9 mouse cellular contexts compared by ENCODE assay signal in genomic region chr19:36696601-36697122, GRCm38 (mm10). TPM values are rescaled to one million over a fixed set of nuclear protein-coding genes. Genes with fewer than 3 reads are reported as not detected.
DNase-seq lines count a peak whose midpoint lies in the region; ATAC-seq lines count a peak whose summit lies in the region.
"Had no signal": no experiment of that assay in that cellular context is flagged by ENCODE, and none has a peak within 500 bp of the region (broad histone marks: within the 10 kb centered on the region; RNA-seq: fewer than 3 reads in every experiment).

No protein-coding gene starts in this region.

- peaks cover 3% of the 10 kb centered on the region; the same call in 1 of the 2 replicates for H3K4me1 ChIP-seq in forebrain, embryonic 14.5 days (ENCODE audit: control insufficient read depth, insufficient read depth, low read length)
- peaks cover 5% of the 10 kb centered on the region; the same call in 1 of the 2 replicates for H3K4me1 ChIP-seq in midbrain, embryonic 16.5 days (ENCODE audit: control insufficient read depth, insufficient read depth, low read length)

- no peak overlapping the region for H3K9ac ChIP-seq in forebrain, embryonic 14.5 days (ENCODE audit: low read length)
- H3K9ac ChIP-seq in midbrain, embryonic 16.5 days (ENCODE audit: low read depth, low read length) = no peak overlapping the region

- no peak overlapping the region for H3K4me3 ChIP-seq in forebrain, embryonic 14.5 days (ENCODE audit: low read depth, low read length)
- H3K4me3 ChIP-seq in midbrain, embryonic 16.5 days (ENCODE audit: low read depth, low read length) = no peak overlapping the region

- peak; percentile 74 for ATAC-seq in forebrain, embryonic 14.5 days
- ATAC-seq in midbrain, embryonic 16.5 days = peak; percentile 86

- H3K36me3 ChIP-seq in forebrain, embryonic 14.5 days (ENCODE audit: control insufficient read depth, insufficient read depth, low read length) = no peaks in the 10 kb centered on the region
- no peaks in the 10 kb centered on the region for H3K36me3 ChIP-seq in midbrain, embryonic 16.5 days (ENCODE audit: control insufficient read depth, insufficient read depth, low read length)

- H3K9me3 ChIP-seq in forebrain, embryonic 14.5 days (replicated peaks; ENCODE audit: control insufficient read depth, low read length) = no peaks in the 10 kb centered on the region
- H3K9me3 ChIP-seq in midbrain, embryonic 16.5 days (replicated peaks; ENCODE audit: control insufficient read depth, low read length, poor library complexity, severe bottlenecking) = no peaks in the 10 kb centered on the region

- 21% methylated on average over 7 of the region's 7 CpGs for WGBS in forebrain, embryonic 14.5 days
- WGBS in midbrain, embryonic 16.5 days = 65% methylated on average over 7 of the region's 7 CpGs

- H3K27ac ChIP-seq in forebrain, embryonic 14.5 days (ENCODE audit: low read depth, low read length) = peak overlapping the region; percentile 61; the same call in 1 of the 2 replicates
- peak overlapping the region; percentile 62 for H3K27ac ChIP-seq in midbrain, embryonic 16.5 days (ENCODE audit: low read length)

- no peaks in the 10 kb centered on the region for H3K27me3 ChIP-seq in forebrain, embryonic 14.5 days (replicated peaks; ENCODE audit: control insufficient read depth, insufficient read depth, low read length)
- no peaks in the 10 kb centered on the region for H3K27me3 ChIP-seq in midbrain, embryonic 16.5 days (ENCODE audit: control insufficient read depth, insufficient read depth, low read depth, low read length)

- H3K4me2 ChIP-seq in forebrain, embryonic 14.5 days (ENCODE audit: low read length) = no peak overlapping the region
- H3K4me2 ChIP-seq in midbrain, embryonic 16.5 days (ENCODE audit: low read length) = no peak overlapping the region

- peak; percentile 33 for DNase-seq in layer of hippocampus, adult 11-12 months (ENCODE audit: low spot score)
- DNase-seq in layer of hippocampus, postnatal 36 days = no peak
- DNase-seq in forebrain, embryonic 14.5 days (ENCODE audit: low spot score) = peak; percentile 74
- DNase-seq in kidney, adult 11 months = peak; percentile 22
- no peak for DNase-seq in spleen, postnatal 10 days (ENCODE audit: low spot score in 2 of 2)
- DNase-seq in T-cell, adult 2 months (ENCODE audit: low spot score) = no peak
- DNase-seq in liver = no peak
- DNase-seq: thymus, adult 2 months had no signal

RNA-seq across cellular contexts. Expression of gene Ppp1r3c, which starts 39.8 kb away (rescaled TPM):
- 10 to 100 TPM; 61.0 to 62.6 TPM for total RNA-seq in layer of hippocampus, postnatal 36 days (2021)
- polyA plus RNA-seq in forebrain, embryonic 14.5 days (2014; fragmentation: Nextera tagmentation; extraction: Ambion mirVana) = 8.9 and 9.3 TPM in 2 replicates
- 15.4 and 18.3 TPM in 2 replicates for polyA plus RNA-seq in midbrain, embryonic 16.5 days (2015; fragmentation: Nextera tagmentation; extraction: Ambion mirVana)

Comparison
In these comparisons a context has a peak if more than half of its experiments do, and no peak if none do; other contexts are left out.
1. DNase-seq: peak in layer of hippocampus, adult 11-12 months (single experiment), forebrain, embryonic 14.5 days (single experiment) and kidney, adult 11 months (single experiment); none in layer of hippocampus, postnatal 36 days (0 of 2), spleen, postnatal 10 days (0 of 2), T-cell, adult 2 months (single experiment) and liver (single experiment).